8 mouse cellular contexts compared by ENCODE assay signal in the genomic region with DNA sequence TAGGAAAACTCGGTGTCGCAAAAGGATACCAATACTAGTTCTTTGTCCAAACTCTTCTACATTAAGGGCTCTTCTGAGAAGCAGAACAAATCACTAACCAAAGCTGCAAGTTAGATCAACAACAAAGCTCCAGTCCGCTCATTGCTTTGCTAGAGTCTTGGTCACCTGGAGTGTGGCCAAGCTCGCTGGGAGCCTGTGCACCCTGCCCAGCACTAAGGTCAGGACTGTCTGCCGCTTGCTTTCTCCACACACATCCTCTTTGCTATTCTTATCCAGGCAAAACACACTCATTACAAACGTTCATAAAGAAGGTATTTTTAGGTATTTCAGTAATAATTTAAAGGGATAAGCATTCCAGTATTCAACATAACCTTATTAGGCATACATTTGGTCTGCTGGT.
DNase-seq lines count a peak whose midpoint lies in the region; ATAC-seq and TF ChIP-seq lines count a peak whose summit lies in the region.
"Had no signal": no experiment of that assay in that cellular context is flagged by ENCODE, and none has a peak within 500 bp of the region (broad histone marks: within the 10 kb centered on the region; RNA-seq: fewer than 3 reads in every experiment).

No protein-coding gene starts in this region.

- no peak overlapping the region for H3K4me3 ChIP-seq in midbrain, embryonic 13.5 days (replicated peaks)

- no peaks in the 10 kb centered on the region for H3K36me3 ChIP-seq in midbrain, embryonic 13.5 days

- TF ChIP-seq CTCF in Patski (IDR thresholded peaks at IDR 0.05), result no peak

- H3K27ac ChIP-seq in midbrain, embryonic 13.5 days, result no peak overlapping the region
- H3K27ac ChIP-seq: macrophage had no signal

- WGBS in midbrain, embryonic 13.5 days, result 76% methylated on average over 6 of the region's 6 CpGs

- DNase-seq in 416B (ENCODE audit: low read depth) (peak; percentile 56), Patski (ENCODE audit: low read depth, low spot score) (no peak)
- DNase-seq in gastrocnemius, postnatal 25 days, result peak; percentile 48
- DNase-seq in kidney, postnatal 25 days, result peak; percentile 92
- peak; percentile 47 to 62 for DNase-seq in right cerebral cortex, postnatal 10 days (ENCODE audit: low spot score in 2 of 2)
- DNase-seq in embryo, embryonic 11 days, result no peak

- no peak overlapping the region for H3K4me2 ChIP-seq in midbrain, embryonic 13.5 days (replicated peaks)

- H3K9me3 ChIP-seq in midbrain, embryonic 13.5 days, result no peaks in the 10 kb centered on the region

- POLR2A ChIA-PET in Patski (lab: Charles Lee), result interaction anchor here (1.5 to 1.6 kb wide), 2 partner anchors 41 to 73 kb away, joined by 3 read pairs; partner anchors contain the start of gene Pdlim5

- in situ Hi-C loops in Patski (cut with MboI; ENCODE audit: low pct_unique_long_range_greater_than_20kb), result no loop called here

- peaks cover 4% of the 10 kb centered on the region; the same call in 1 of the 2 replicates for H3K4me1 ChIP-seq in midbrain, embryonic 13.5 days (replicated peaks)

- no peaks in the 10 kb centered on the region for H3K27me3 ChIP-seq in Patski
- no peaks in the 10 kb centered on the region for H3K27me3 ChIP-seq in midbrain, embryonic 13.5 days

- CTCF ChIA-PET in Patski (lab: Charles Lee), result interaction anchor here (0.9 to 14.4 kb wide), 10 partner anchors 9 to 102 kb away, joined by 3 to 115 read pairs (median 6); no protein-coding TSS in a partner anchor

- H3K9ac ChIP-seq in midbrain, embryonic 13.5 days (replicated peaks), result no peak overlapping the region

- peak; percentile 64 for ATAC-seq in Patski
- no peak for ATAC-seq in midbrain, embryonic 13.5 days

Comparison
In these comparisons a context has a peak if more than half of its experiments do, and no peak if none do; other contexts are left out.
1. DNase-seq: peak in 416B (single experiment), gastrocnemius, postnatal 25 days (single experiment), kidney, postnatal 25 days (2 of 2) and right cerebral cortex, postnatal 10 days (2 of 2); none in Patski (single experiment) and embryo, embryonic 11 days (single experiment).